Mouse (Mus musculus): Measurements from ENCODE around the gene Hrct1.

The Hrct1 gene

DNA sequence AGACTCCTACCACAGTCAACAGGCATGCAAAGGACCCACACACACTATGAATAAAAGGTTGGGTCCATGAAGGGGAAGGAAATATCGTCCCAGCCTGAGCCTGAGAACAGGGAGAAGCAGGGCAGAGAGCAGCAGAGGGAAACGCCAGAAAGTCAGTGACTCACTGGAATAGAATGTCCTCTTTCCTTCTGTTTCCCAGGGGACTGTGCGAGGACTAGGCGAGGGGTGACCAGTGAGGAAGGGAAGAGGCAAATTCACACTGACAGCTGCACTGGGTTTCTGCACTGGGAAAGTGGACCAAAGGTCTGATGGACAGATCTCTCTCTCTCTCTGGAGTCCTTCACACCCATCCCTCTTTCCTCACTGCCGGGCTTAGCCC, 1.6 kb downstream of the Hrct1 start:
- DNase-seq (ENCODE audit: low read depth), result no peak

DNA sequence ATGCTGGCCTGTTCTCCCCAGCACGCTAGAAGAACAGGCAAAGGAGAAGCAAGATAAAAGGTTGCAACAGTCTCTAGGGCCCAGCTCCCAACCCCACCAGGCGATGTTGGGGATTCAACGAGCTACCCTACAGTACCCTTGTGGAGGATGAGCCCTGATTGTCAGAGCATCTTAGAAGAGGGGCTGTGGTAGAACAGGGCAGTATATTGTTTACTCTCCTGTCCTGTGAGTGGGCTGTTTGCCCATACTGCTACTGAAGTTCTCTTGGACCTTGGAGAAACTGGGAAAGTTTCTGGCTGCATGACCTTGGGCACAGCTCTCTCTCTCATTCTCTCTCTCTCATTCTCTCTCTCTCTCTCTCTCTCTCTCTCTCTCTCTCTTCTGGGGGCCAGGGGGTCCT, 2.1 kb downstream of the Hrct1 start:
- DNase-seq (ENCODE audit: low read depth), result no peak

DNA sequence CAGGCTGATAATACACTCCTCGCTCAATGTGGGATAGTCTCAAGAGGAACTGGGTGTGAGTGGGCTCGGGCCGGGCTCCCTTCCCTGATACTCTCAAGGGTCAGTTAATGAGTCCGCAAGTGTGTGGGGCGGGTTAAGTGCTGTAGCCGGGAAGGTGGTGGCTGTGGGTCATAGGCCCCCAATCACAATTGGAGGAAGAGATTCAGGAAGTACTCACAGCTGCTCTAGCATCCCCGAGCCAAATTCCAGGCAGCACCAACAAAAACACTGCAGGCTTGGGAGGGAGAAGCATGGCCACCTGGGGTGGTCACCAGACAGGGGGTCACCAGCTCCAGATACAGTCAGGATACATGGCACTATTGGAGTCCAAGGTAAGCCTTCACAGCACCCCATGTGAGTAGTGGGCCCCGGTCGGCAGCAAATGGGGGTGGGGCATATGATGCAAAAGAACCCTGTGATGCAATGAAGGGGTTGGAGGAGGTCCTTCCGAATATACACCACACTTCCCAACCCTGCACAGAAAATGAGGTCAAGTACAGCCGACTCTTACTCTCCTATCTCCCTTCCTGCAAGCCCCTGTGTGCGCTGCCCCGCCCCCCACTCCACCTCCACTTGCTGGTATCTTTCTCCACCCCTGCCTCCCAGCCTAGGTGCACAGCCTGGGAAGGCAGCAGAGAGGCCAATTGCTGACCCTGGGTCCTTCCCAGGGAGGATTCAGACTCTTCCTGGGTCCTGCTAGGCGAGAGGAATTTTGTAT, 3.0 kb downstream of the Hrct1 start, which contains the start of gene Spaar:
Spaar (plus strand) TSS at position 241 of the 757 bp plus-strand sequence.
- DNase-seq (ENCODE audit: low read depth), result no peak

DNA sequence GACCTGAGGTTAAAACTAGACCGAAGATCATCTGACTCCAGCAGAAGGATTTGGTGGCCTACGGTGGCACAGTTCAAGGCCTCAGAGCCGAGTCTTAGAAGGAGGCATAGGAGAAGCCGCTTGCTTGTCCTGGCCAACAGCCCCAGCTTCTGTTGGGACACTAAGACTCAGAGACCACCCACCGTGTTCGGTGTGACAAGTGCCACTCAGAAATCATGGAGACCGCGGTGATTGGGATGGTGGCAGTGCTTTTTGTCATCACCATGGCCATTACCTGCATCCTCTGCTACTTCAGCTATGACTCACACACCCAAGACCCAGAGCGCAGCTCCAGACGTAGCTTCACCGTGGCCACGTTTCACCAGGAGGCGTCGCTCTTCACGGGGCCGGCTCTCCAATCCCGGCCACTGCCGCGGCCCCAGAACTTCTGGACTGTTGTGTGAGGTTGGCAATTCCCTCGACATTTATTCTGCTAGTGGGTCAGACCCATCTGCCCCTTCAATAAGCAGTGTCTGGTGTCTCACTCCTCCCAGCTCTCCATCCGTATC, 3.8 kb downstream of the Hrct1 start:
- DNase-seq (ENCODE audit: low read depth), result no peak

- no peak for DNase-seq (ENCODE audit: low read depth)
These were observed 5.2 kb downstream of the Hrct1 start for GRCm38 (mm10) chr4:43732171-43732570.

DNA sequence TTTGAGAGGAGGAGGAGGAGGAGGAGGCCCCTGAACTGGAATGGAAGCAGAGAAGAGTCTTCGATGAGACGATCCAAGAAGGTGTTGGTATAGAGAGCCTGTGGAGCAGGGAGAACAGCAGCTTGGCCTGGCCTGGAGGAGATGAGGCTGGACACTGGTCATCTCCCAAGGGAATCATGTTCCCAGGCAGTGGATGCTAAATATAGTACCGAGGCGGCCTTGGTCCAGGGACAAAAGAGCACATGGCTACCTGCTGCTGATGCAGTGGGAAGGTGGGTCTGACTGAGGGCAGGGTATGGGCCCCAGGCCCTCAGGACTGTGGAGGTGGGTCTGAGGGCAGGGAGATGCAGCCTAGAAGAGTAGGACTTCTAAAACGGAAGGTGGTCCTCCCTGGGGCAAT, 6.2 kb downstream of the Hrct1 start:
- no peak for DNase-seq (ENCODE audit: low read depth)

DNA sequence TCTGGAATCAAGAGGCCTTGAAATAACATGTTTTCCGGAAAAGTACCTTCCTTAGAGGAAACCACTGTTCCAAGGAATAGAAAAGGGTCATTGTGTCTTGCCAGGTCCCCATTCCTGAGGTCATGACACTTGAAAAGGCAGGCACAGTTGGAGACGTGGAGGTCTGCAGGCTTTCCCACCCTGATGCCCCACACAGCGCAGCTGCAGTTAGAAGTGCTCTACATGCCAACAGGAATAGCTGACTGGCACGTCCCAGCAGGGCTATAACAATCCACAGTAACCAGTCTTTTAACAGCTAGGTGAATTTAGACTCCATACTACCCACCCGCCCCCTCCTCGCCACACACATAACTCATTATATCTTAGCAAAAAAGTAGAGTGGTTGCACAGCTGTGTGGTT, 10.2 kb downstream of the Hrct1 start:
- no peak for DNase-seq (ENCODE audit: low read depth)

DNA sequence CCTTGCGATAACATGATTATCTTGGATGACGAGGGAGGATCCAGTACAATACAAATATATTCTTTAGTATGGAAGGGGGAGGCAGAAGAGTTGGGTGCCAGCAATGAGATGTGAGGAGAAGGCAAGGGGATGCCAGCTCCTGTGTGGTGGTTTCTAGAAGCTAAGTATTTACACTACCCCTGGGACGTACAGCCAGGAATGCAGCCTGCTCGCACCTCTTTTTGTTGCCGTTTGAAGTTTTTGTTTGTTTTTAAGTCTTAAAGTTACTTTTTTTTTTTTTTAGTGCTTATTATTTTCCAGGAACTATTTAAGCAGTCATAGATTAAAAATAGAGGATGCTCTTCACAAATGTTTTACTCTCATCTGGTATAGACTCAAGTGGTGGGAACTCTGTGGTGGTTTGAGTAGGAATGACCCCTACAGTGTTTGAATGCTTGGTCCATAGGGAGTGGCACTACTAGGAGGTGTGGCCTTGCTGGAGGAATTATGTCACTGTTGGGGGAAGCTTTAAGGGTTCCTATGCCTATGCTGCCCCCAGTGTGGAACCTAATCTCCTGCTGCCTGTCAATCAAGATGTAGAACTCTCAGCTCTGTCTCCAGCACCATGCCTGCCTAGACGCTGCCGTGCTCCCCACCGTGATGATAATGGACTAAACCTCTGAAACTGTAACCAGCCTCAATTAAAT, 12.1 kb downstream of the Hrct1 start:
- no peak for DNase-seq (ENCODE audit: low read depth)

DNA sequence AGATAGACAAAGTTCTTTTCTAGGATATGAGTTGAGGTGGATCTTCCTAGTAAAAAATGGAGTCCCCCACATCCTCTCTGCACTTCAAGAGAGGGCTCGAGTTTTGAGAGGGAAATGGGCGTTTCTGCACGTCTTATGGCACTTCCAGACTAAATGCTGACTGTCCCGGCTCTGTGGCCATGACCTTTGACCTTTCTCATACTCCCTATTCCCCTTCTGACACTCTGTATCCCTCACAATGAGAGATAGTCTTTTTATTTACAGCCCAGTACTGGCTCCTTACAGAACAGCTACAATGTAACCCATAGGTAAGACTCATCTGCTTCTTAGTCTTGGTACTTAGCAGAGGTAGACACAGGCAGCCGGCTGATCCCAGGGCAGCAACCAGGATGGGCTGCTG, 14.5 kb downstream of the Hrct1 start:
- no peak for DNase-seq (ENCODE audit: low read depth)

- no peak for DNase-seq (ENCODE audit: low read depth)
These were observed 15.6 kb downstream of the Hrct1 start for GRCm38 (mm10) chr4:43742637-43743036.

GRCm38 (mm10) chr4:43743099-43743498, 16.1 kb downstream of the Hrct1 start:
- DNase-seq (ENCODE audit: low read depth), result no peak

GRCm38 (mm10) chr4:43745187-43745586, 18.2 kb downstream of the Hrct1 start:
- peak; percentile 32 for DNase-seq (ENCODE audit: low read depth)

DNA sequence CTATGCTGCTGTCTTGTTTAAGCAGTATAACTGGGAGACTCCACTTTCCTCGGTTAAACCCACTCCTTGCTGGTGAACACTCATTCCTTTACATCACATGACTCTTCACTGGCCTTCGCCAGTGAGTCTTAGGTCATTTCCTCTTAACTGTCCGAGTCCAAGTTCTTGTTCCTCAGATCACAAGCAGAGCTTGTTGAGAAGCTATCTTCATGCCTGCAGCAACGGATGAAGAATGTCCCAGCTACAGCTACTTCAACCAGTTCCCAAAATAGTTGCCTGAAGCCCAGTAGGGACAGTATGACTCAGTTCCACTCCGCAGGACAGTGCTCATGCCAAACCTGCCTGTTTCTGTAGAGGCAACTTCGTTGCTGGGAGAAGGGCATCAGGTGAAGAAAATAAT, 30.2 kb downstream of the Hrct1 start:
- DNase-seq (ENCODE audit: low read depth), result no peak

DNA sequence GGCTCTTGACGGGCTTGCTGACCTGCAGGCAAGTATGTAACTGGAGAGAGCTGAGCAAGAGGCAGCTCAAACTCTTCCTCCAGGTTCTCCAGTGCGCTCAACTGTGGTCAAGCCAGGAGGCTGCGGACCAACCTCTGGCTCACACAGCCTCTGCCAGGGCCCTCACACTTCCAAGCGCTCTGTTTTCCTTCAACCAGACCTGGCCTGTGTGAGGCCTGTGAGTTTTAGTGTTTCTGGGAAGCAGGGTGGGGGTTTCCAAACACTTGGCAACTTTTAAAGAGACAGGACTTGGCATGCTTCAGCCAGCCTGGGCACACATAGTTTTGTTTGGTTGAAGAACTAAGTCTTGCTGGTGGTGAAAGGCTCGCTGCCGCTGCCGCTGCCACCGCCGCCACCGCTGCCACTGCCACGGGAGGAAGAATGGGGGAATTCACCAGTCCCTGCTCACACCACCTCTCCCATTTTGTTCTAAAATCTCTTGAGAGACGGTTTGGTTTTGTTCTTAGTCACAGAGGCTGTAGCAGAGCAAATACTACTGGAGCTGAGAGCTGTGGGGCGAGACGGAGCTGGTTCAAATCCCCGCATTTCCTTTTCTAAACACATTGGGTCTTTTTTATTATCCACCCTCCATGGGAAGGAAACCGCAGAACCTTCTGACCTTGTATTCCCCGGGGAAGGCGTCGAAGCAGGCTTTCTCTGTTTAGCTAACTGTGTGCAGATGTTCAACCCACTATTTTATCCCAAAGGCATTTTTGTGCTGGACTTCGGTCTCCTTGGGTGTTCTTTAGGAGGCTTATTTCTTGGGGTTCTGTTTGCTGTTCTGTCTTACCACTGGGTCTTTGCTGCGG, 32.8 kb downstream of the Hrct1 start:
- no peak for DNase-seq (ENCODE audit: low read depth)

DNA sequence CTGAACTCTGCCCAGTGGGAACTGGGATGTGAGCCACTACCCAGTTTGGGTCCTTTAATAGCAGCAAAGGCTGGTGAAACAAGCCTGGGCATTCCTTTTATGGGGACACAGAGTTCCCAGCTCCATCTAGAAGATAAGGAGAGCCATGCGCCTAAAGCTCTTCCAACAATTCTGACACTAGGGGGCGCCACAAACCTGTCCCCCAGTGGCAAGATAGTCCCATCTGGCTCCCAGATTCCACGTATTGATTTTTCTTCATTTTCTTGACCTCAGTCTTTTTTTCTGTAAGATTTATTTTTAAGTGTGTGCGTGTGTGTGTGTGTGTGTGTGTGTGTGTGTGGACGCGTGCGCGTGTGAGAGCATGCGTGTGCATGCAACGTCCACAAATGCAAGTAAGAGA, 33.5 kb downstream of the Hrct1 start:
- DNase-seq (ENCODE audit: low read depth), result peak; percentile 22

GRCm38 (mm10) chr4:43761336-43761735, 34.3 kb downstream of the Hrct1 start:
- DNase-seq (ENCODE audit: low read depth), result no peak

DNA sequence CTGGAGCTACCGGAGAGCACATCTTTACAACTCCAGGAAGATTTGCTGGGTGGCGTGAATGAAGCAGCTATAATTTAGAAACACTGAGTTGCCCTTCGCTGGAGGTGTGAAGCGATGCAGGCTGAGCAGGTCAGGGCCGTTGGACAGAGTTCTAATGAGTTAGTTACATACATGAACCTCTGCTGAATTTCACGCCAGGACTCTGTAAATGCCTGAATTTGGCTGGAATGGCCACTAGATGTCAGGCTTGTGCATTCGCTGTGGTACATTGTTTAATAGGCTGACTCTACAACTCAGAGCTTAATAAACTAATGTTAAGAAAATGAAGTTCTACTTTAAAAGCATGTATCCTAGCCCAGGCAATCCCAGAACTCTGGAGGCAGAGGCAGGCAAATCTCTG, 36.4 kb downstream of the Hrct1 start:
- peak; percentile 62 for DNase-seq (ENCODE audit: low read depth)

- no peak for DNase-seq (ENCODE audit: low read depth)
These were observed 41.4 kb downstream of the Hrct1 start for GRCm38 (mm10) chr4:43768341-43768740.

GRCm38 (mm10) chr4:43769374-43769773, 42.4 kb downstream of the Hrct1 start:
- DNase-seq (ENCODE audit: low read depth), result no peak

- no peak for DNase-seq (ENCODE audit: low read depth)
These were observed 43.9 kb downstream of the Hrct1 start, which contains the start of gene Olfr159 for GRCm38 (mm10) chr4:43770909-43771308. TSS of gene Olfr159 (minus strand) at chr4:43771009.

- DNase-seq (ENCODE audit: low read depth), result no peak
These were observed 44.6 kb downstream of the Hrct1 start for GRCm38 (mm10) chr4:43771626-43772025.

- no peak for DNase-seq (ENCODE audit: low read depth)
These were observed 45.3 kb downstream of the Hrct1 start for GRCm38 (mm10) chr4:43772304-43772703.
